8 mouse cellular contexts compared by ENCODE assay signal in genomic region chr11:103649983-103650493, GRCm38 (mm10). TPM values are rescaled to one million over a fixed set of nuclear protein-coding genes. Genes with fewer than 3 reads are reported as not detected.
DNase-seq lines count a peak whose midpoint lies in the region; ATAC-seq and TF ChIP-seq lines count a peak whose summit lies in the region.

No protein-coding gene starts in this region.

- H3K9ac ChIP-seq in kidney, embryonic 14.5 days (ENCODE audit: low read depth, low read length) = no peak overlapping the region
- peak overlapping the region; percentile 51 for H3K9ac ChIP-seq in forebrain, postnatal 0 days
- H3K9ac ChIP-seq in midbrain, embryonic 12.5 days (replicated peaks) = no peak overlapping the region

- H3K36me3 ChIP-seq in kidney, embryonic 14.5 days (ENCODE audit: control insufficient read depth, insufficient read depth, low read length) = no peaks in the 10 kb centered on the region
- H3K36me3 ChIP-seq in forebrain, postnatal 0 days (ENCODE audit: insufficient read depth) = no peaks in the 10 kb centered on the region
- no peaks in the 10 kb centered on the region for H3K36me3 ChIP-seq in midbrain, embryonic 12.5 days

- 1% methylated on average over 37 of the region's 37 CpGs for WGBS in kidney, embryonic 14.5 days
- 3% methylated on average over 37 of the region's 37 CpGs for WGBS in forebrain, postnatal 0 days
- 2% methylated on average over 37 of the region's 37 CpGs for WGBS in midbrain, embryonic 12.5 days

- no peak for TF ChIP-seq CTCF in bone marrow macrophage, adult 2 months (IDR thresholded peaks at IDR 0.05; ENCODE audit: low read depth, low read length)
- no peak for TF ChIP-seq CTCF in forebrain, postnatal 0 days (IDR thresholded peaks at IDR 0.05; ENCODE audit: low read depth)

- peak overlapping the region; percentile 64 for H3K4me2 ChIP-seq in kidney, embryonic 14.5 days (replicated peaks; ENCODE audit: low read depth, low read length)
- peak overlapping the region; percentile 65 for H3K4me2 ChIP-seq in forebrain, postnatal 0 days (ENCODE audit: low read depth)
- peak overlapping the region; percentile 47 for H3K4me2 ChIP-seq in midbrain, embryonic 12.5 days (replicated peaks)

- no peak overlapping the region for H3K27ac ChIP-seq in kidney, embryonic 14.5 days (ENCODE audit: low read depth, low read length)
- no peak overlapping the region for H3K27ac ChIP-seq in bone marrow macrophage, adult 2 months (ENCODE audit: insufficient read depth, low read depth, low read length)
- H3K27ac ChIP-seq in forebrain, postnatal 0 days (ENCODE audit: low read depth, low read length) = no peak overlapping the region
- H3K27ac ChIP-seq in midbrain, embryonic 12.5 days (replicated peaks) = no peak overlapping the region

- no peak for ATAC-seq in kidney, embryonic 14.5 days (ENCODE audit: low FRiP score, low TSS enrichment)
- peak; percentile 18; the same call in 1 of the 2 replicates for ATAC-seq in forebrain, postnatal 0 days
- ATAC-seq in midbrain, embryonic 12.5 days (ENCODE audit: low FRiP score, low read depth) = no peak

- H3K4me3 ChIP-seq in kidney, embryonic 14.5 days (ENCODE audit: low read length) = peak overlapping the region; percentile 43
- peak overlapping the region; percentile 23 for H3K4me3 ChIP-seq in bone marrow macrophage, adult 2 months (ENCODE audit: insufficient read depth, low read length)
- H3K4me3 ChIP-seq in forebrain, postnatal 0 days (ENCODE audit: low read depth, low read length) = peak overlapping the region; percentile 43
- H3K4me3 ChIP-seq in midbrain, embryonic 12.5 days = peak overlapping the region; percentile 32

- TF ChIP-seq POLR2A in bone marrow macrophage, adult 2 months (IDR thresholded peaks at IDR 0.05; ENCODE audit: borderline replicate concordance, low read depth, low read length) = no peak

- 0 out of 2 replicates have a peak, but pooled peaks cover 12% of the 10 kb centered on the region for H3K4me1 ChIP-seq in kidney, embryonic 14.5 days (ENCODE audit: control insufficient read depth, insufficient read depth, low read length)
- H3K4me1 ChIP-seq in bone marrow macrophage, adult 2 months (ENCODE audit: control insufficient read depth, insufficient read depth, low read length) = no peaks in the 10 kb centered on the region
- H3K4me1 ChIP-seq in forebrain, postnatal 0 days (ENCODE audit: insufficient read depth) = peaks cover 20% of the 10 kb centered on the region; the same call in 1 of the 2 replicates
- peaks cover 14% of the 10 kb centered on the region for H3K4me1 ChIP-seq in midbrain, embryonic 12.5 days

- H3K27me3 ChIP-seq in kidney, embryonic 14.5 days (ENCODE audit: control insufficient read depth, insufficient read depth, low read length) = peaks cover 77% of the 10 kb centered on the region
- peaks cover 60% of the 10 kb centered on the region for H3K27me3 ChIP-seq in forebrain, postnatal 0 days (ENCODE audit: insufficient read depth, low read length)
- peaks cover 90% of the 10 kb centered on the region for H3K27me3 ChIP-seq in midbrain, embryonic 12.5 days

- H3K9me3 ChIP-seq in kidney, embryonic 14.5 days (ENCODE audit: control insufficient read depth, low read length) = no peaks in the 10 kb centered on the region
- H3K9me3 ChIP-seq in forebrain, postnatal 0 days (ENCODE audit: low read length) = no peaks in the 10 kb centered on the region
- no peaks in the 10 kb centered on the region for H3K9me3 ChIP-seq in midbrain, embryonic 12.5 days

- no peak for DNase-seq in kidney, adult 8-10 months
- DNase-seq in forebrain, postnatal 0 days = no peak
- DNase-seq in thymus, postnatal 14 days = no peak
- no peak for DNase-seq in thymus, postnatal 25 days
- DNase-seq in B cell, adult 2 months = no peak

RNA-seq across cellular contexts. Expression of gene Rprml, which starts 0.7 kb away (rescaled TPM):
- not detected in 2 replicates for polyA plus RNA-seq in kidney, embryonic 14.5 days (2014; fragmentation: Nextera tagmentation; extraction: Ambion mirVana)
- polyA plus RNA-seq in bone marrow macrophage, adult 2 months (2012; ENCODE audit: insufficient read depth, insufficient read length, missing spikeins) = not detected in 2 replicates
- total RNA-seq in forebrain, postnatal 0 days (2014; rRNA removed) = 44.8 and 56.6 TPM in 2 replicates
- 65.4 and 71.1 TPM in 2 replicates for polyA plus RNA-seq in forebrain, postnatal 0 days (2015; fragmentation: Nextera tagmentation; extraction: Ambion mirVana)
- not detected in 2 replicates for polyA plus RNA-seq in midbrain, embryonic 12.5 days (2016; fragmentation: Nextera tagmentation; extraction: Ambion mirVana)

RNA-seq across cellular contexts. Expression of gene Lyzl6, which starts 11.3 kb away (rescaled TPM):
- polyA plus RNA-seq in kidney, embryonic 14.5 days (2014; fragmentation: Nextera tagmentation; extraction: Ambion mirVana) = not detected in 2 replicates
- polyA plus RNA-seq in bone marrow macrophage, adult 2 months (2012; ENCODE audit: insufficient read depth, insufficient read length, missing spikeins) = not detected in 2 replicates
- total RNA-seq in forebrain, postnatal 0 days (2014; rRNA removed) = not detected in 2 replicates
- polyA plus RNA-seq in forebrain, postnatal 0 days (2015; fragmentation: Nextera tagmentation; extraction: Ambion mirVana) = not detected in 2 replicates
- polyA plus RNA-seq in midbrain, embryonic 12.5 days (2016; fragmentation: Nextera tagmentation; extraction: Ambion mirVana) = not detected in 2 replicates

RNA-seq across cellular contexts. Expression of gene Gm884, which starts 29.1 kb away (rescaled TPM):
- not detected in 2 replicates for polyA plus RNA-seq in kidney, embryonic 14.5 days (2014; fragmentation: Nextera tagmentation; extraction: Ambion mirVana)
- not detected in 2 replicates for polyA plus RNA-seq in bone marrow macrophage, adult 2 months (2012; ENCODE audit: insufficient read depth, insufficient read length, missing spikeins)
- not detected in 2 replicates for total RNA-seq in forebrain, postnatal 0 days (2014; rRNA removed)
- not detected in 2 replicates for polyA plus RNA-seq in forebrain, postnatal 0 days (2015; fragmentation: Nextera tagmentation; extraction: Ambion mirVana)
- not detected in 2 replicates for polyA plus RNA-seq in midbrain, embryonic 12.5 days (2016; fragmentation: Nextera tagmentation; extraction: Ambion mirVana)

RNA-seq across cellular contexts. Expression of gene Gosr2, which starts 47.7 kb away (rescaled TPM):
- 46.7 and 82.7 TPM in 2 replicates for polyA plus RNA-seq in kidney, embryonic 14.5 days (2014; fragmentation: Nextera tagmentation; extraction: Ambion mirVana)
- polyA plus RNA-seq in bone marrow macrophage, adult 2 months (2012; ENCODE audit: insufficient read depth, insufficient read length, missing spikeins) = 52.4 and 56.7 TPM in 2 replicates
- total RNA-seq in forebrain, postnatal 0 days (2014; rRNA removed) = 91.6 and 117 TPM in 2 replicates
- 102 and 103 TPM in 2 replicates for polyA plus RNA-seq in forebrain, postnatal 0 days (2015; fragmentation: Nextera tagmentation; extraction: Ambion mirVana)
- polyA plus RNA-seq in midbrain, embryonic 12.5 days (2016; fragmentation: Nextera tagmentation; extraction: Ambion mirVana) = 92.0 TPM in 2 replicates

Comparison
In these comparisons a context has a peak if more than half of its experiments do, and no peak if none do; other contexts are left out.
1. RNA of gene Rprml, which starts 0.7 kb away (polyA plus RNA-seq): 65.4 to 71.1 TPM in forebrain, postnatal 0 days; not detected in kidney, embryonic 14.5 days, not detected in bone marrow macrophage, adult 2 months and not detected in midbrain, embryonic 12.5 days; every median in the first group is over 10 times any median in the second.
2. Peak in every context shown above with its lines, with median percentiles within 50 percentile points of each other: H3K4me2 ChIP-seq and H3K4me3 ChIP-seq.